Mouse (Mus musculus) stomach, embryonic 14.5 days (tissue): ENCODE measurements around the gene Nipal3. TPM values are rescaled to one million over a fixed set of nuclear protein-coding genes. Genes with fewer than 3 reads are reported as not detected.

ENCODE experiments used
- ATAC-seq: fragments of 200-750 bp; cut with Nextera tagmentation; 2 replicates; pipeline ENCODE4 v1.8.0; 2017; ENCODE audit warnings: low read depth, moderate TSS enrichment; ENCODE audit not compliant: insufficient number of reproducible peaks, insufficient read depth, low FRiP score
- H3K27ac ChIP-seq: fragments of 300-500 bp; sonication (generic); 2 replicates; pipeline ENCODE4 v1.5.1; 2014; ENCODE audit warnings: mild to moderate bottlenecking, low read length, moderate library complexity, mixed read lengths
- H3K27me3 ChIP-seq: fragments of 300-500 bp; sonication (generic); 2 replicates; pipeline ENCODE4 v1.6.1; 2014; ENCODE audit warnings: low read length, control low read depth, mixed read lengths; ENCODE audit not compliant: control insufficient read depth, insufficient read depth
- H3K36me3 ChIP-seq: fragments of 300-500 bp; sonication (generic); 2 replicates; pipeline ENCODE4 v1.6.1; 2014; ENCODE audit warnings: mild to moderate bottlenecking, control low read depth, low read length, moderate library complexity, mixed read lengths; ENCODE audit not compliant: control insufficient read depth, insufficient read depth
- H3K4me1 ChIP-seq: fragments of 300-500 bp; sonication (generic); 2 replicates; pipeline ENCODE4 v1.6.1; 2014; ENCODE audit warnings: low read length, control low read depth, mixed read lengths; ENCODE audit not compliant: control insufficient read depth, insufficient read depth
- H3K4me2 ChIP-seq: fragments of 300-500 bp; sonication (generic); replicated peaks from 2 replicates; pipeline ENCODE4 v1.6.1; 2014; ENCODE audit warnings: low read depth, low read length, control low read depth
- H3K4me3 ChIP-seq: fragments of 300-500 bp; sonication (generic); 2 replicates; pipeline ENCODE4 v1.5.1; 2014; ENCODE audit warnings: low read depth, low read length, control low read depth
- H3K9ac ChIP-seq: fragments of 300-500 bp; sonication (generic); replicated peaks from 2 replicates; pipeline ENCODE4 v1.6.1; 2014; ENCODE audit warnings: low read depth, mild to moderate bottlenecking, control low read depth, low read length, moderate library complexity, mixed read lengths
- H3K9me3 ChIP-seq: fragments of 300-500 bp; sonication (generic); 2 replicates; pipeline ENCODE4 v1.6.1; 2016; ENCODE audit warnings: low read depth, low read length, control low read depth; ENCODE audit not compliant: control insufficient read depth
- WGBS: fragments of 180-500 bp; shearing (Covaris S2); extraction: QIAGEN DNeasy Blood & Tissue Kit; methylation state at CpG from one replicate; pipeline ENCODE4 v1.1.7; 2014; 5-methylcytosine and 5-hydroxymethylcytosine counted together
- polyA plus RNA-seq: library from polyadenylated mRNA; unstranded; fragments of >200 nt; fragmentation: Nextera tagmentation; extraction: Ambion mirVana; gene quantifications from 2 replicates; pipeline ENCODE4 v1.2.1, GENCODE M21; 2014

Gene Nipal3
- polyA plus RNA-seq, 1 experiment from 2014 or later = 7.4 TPM

- 70% methylated on average over 9 of the region's 9 CpGs for WGBS
- no peak overlapping the region for H3K4me3 ChIP-seq
- no peak overlapping the region for H3K4me2 ChIP-seq
- H3K27me3 ChIP-seq = no peaks in the 10 kb centered on the region
- H3K9ac ChIP-seq = no peak overlapping the region
- no peaks in the 10 kb centered on the region for H3K9me3 ChIP-seq
- ATAC-seq = no peak
- H3K27ac ChIP-seq = no peak overlapping the region
- peaks cover 5% of the 10 kb centered on the region for H3K36me3 ChIP-seq
- H3K4me1 ChIP-seq = no peaks in the 10 kb centered on the region
Measured at GRCm38 (mm10) chr4:135425625-135426024, 69.2 kb downstream of the Nipal3 start.

- H3K27ac ChIP-seq = no peak overlapping the region
- no peaks in the 10 kb centered on the region for H3K9me3 ChIP-seq
- H3K4me1 ChIP-seq = no peaks in the 10 kb centered on the region
- H3K27me3 ChIP-seq = no peaks in the 10 kb centered on the region
- no peak for ATAC-seq
- H3K4me3 ChIP-seq = no peak overlapping the region
- H3K36me3 ChIP-seq = peaks cover 25% of the 10 kb centered on the region
- no peak overlapping the region for H3K4me2 ChIP-seq
- WGBS = 90% methylated on average over 13 of the region's 13 CpGs
- no peak overlapping the region for H3K9ac ChIP-seq
Measured at GRCm38 (mm10) chr4:135420961-135421360, 73.9 kb downstream of the Nipal3 start.

- Histone ChIP-seq H3K27ac (no peak overlapping the region), H3K27me3 (no peaks in the 10 kb centered on the region), H3K4me3 (no peak overlapping the region), H3K4me1 (no peaks in the 10 kb centered on the region), H3K4me2 (no peak overlapping the region), H3K9me3 (no peaks in the 10 kb centered on the region), H3K36me3 (peaks cover 31% of the 10 kb centered on the region), H3K9ac (no peak overlapping the region)
- WGBS = 78% methylated on average over 11 of the region's 11 CpGs
- ATAC-seq = no peak
Measured at GRCm38 (mm10) chr4:135420416-135420815, 74.4 kb downstream of the Nipal3 start.

GRCm38 (mm10) chr4:135419996-135420395 lies 74.8 kb downstream of the Nipal3 start:
- Histone ChIP-seq H3K36me3 (peaks cover 31% of the 10 kb centered on the region), H3K9ac (no peak overlapping the region), H3K9me3 (no peaks in the 10 kb centered on the region), H3K27ac (no peak overlapping the region), H3K27me3 (no peaks in the 10 kb centered on the region), H3K4me1 (no peaks in the 10 kb centered on the region), H3K4me2 (no peak overlapping the region), H3K4me3 (no peak overlapping the region)
- WGBS = 77% methylated on average over 21 of the region's 21 CpGs
- no peak for ATAC-seq

GRCm38 (mm10) chr4:135416367-135416766 lies 78.5 kb downstream of the Nipal3 start:
- Histone ChIP-seq H3K4me1 (no peaks in the 10 kb centered on the region), H3K4me3 (no peak overlapping the region), H3K27ac (no peak overlapping the region), H3K4me2 (no peak overlapping the region), H3K27me3 (no peaks in the 10 kb centered on the region), H3K9ac (no peak overlapping the region), H3K36me3 (peaks cover 29% of the 10 kb centered on the region), H3K9me3 (no peaks in the 10 kb centered on the region)
- ATAC-seq = no peak
- 90% methylated on average over 21 of the region's 21 CpGs for whole genome bisulfite sequencing

- Histone ChIP-seq H3K27me3 (no peaks in the 10 kb centered on the region), H3K4me3 (no peak overlapping the region), H3K27ac (no peak overlapping the region), H3K4me2 (no peak overlapping the region), H3K36me3 (peaks cover 16% of the 10 kb centered on the region; the same call in 1 of the 2 replicates), H3K4me1 (no peaks in the 10 kb centered on the region), H3K9me3 (no peaks in the 10 kb centered on the region), H3K9ac (no peak overlapping the region)
- WGBS = 73% methylated on average over 8 of the region's 8 CpGs
- no peak for ATAC-seq
Measured at GRCm38 (mm10) chr4:135413491-135413890, 81.3 kb downstream of the Nipal3 start.

GRCm38 (mm10) chr4:135411633-135412032 lies 83.2 kb downstream of the Nipal3 start:
- no peaks in the 10 kb centered on the region for H3K9me3 ChIP-seq
- H3K9ac ChIP-seq = no peak overlapping the region
- H3K4me2 ChIP-seq = no peak overlapping the region
- peaks cover 13% of the 10 kb centered on the region; the same call in 1 of the 2 replicates for H3K36me3 ChIP-seq
- 46% methylated on average over 4 of the region's 4 CpGs for WGBS
- no peak overlapping the region for H3K4me3 ChIP-seq
- no peaks in the 10 kb centered on the region for H3K4me1 ChIP-seq
- H3K27me3 ChIP-seq = no peaks in the 10 kb centered on the region
- H3K27ac ChIP-seq = no peak overlapping the region
- 0 out of 2 replicates have a peak, but pooled peaks have one; percentile 18 for ATAC-seq

GRCm38 (mm10) chr4:135406180-135406579 lies 88.7 kb downstream of the Nipal3 start:
- no peaks in the 10 kb centered on the region for H3K9me3 ChIP-seq
- no peak overlapping the region for H3K4me3 ChIP-seq
- no peak overlapping the region for H3K4me2 ChIP-seq
- H3K36me3 ChIP-seq = no peaks in the 10 kb centered on the region
- 45% methylated on average over 5 of the region's 5 CpGs for WGBS
- no peaks in the 10 kb centered on the region for H3K4me1 ChIP-seq
- ATAC-seq = no peak
- H3K27ac ChIP-seq = no peak overlapping the region
- no peak overlapping the region for H3K9ac ChIP-seq
- no peaks in the 10 kb centered on the region for H3K27me3 ChIP-seq

GRCm38 (mm10) chr4:135404916-135405315 lies 89.9 kb downstream of the Nipal3 start:
- ATAC-seq = no peak
- WGBS = 89% methylated on average over 2 of the region's 2 CpGs
- Histone ChIP-seq H3K4me2 (no peak overlapping the region), H3K36me3 (no peaks in the 10 kb centered on the region), H3K27ac (no peak overlapping the region), H3K4me3 (no peak overlapping the region), H3K27me3 (no peaks in the 10 kb centered on the region), H3K4me1 (no peaks in the 10 kb centered on the region), H3K9ac (no peak overlapping the region), H3K9me3 (no peaks in the 10 kb centered on the region)
